Mouse (Mus musculus) liver, postnatal 0 days (tissue): Measurements from ENCODE around the gene Ythdc1.

ENCODE experiments used
- CTCF ChIP-seq: sonication (generic); IDR thresholded peaks from 2 replicates; pipeline ENCODE4 v1.5.1; 2016; ENCODE audit warnings: antibody characterized with exemption, low read depth
- EP300 ChIP-seq: IDR thresholded peaks from 2 replicates; pipeline ENCODE4 v1.6.1; 2016; ENCODE audit warnings: antibody characterized with exemption, low read depth, mild to moderate bottlenecking

DNA sequence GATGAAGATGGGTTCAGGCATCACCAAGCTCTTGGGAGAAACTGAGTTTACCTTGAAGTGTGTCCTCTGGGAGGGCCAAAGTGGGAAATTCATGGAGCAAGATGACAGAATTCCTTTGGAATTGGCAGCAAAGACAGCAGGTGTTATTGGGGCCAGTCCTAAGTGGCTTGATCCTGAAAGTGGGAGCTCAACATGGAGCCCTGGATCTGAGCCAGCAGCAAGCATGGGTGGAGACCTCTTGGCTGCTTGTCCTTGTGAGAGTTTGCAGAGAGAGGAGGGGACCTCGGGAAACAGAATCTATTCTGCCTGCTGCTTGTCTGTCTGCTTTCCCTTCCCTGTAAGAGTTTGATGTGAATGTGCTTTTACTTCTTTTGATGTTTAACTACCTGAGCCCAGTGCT lies 67.9 kb downstream of the Ythdc1 start:
- TF ChIP-seq CTCF (no peak), EP300 (no peak)
